Mouse (Mus musculus) heart, postnatal 25 days (tissue): ENCODE measurements around the gene Zcrb1. TPM values are rescaled to one million over a fixed set of nuclear protein-coding genes. Genes with fewer than 3 reads are reported as not detected.
A peak's percentile ranks its signal among the peaks of the same experiment; 100 is the strongest.

ENCODE experiments used
- DNase-seq: peaks from one replicate; pipeline ENCODE4 v3.0.0; 2022; ENCODE audit warnings: low spot score
- intact Hi-C: fragments of 180-260 bp; cut with DNase I; formaldehyde crosslinking; loops from one replicate; pipeline ENCODE4 v1.15.1; 2025
- total RNA-seq, 2 experiments: library from RNA; stranded (reverse); gene quantifications; 2 replicates each; pipeline ENCODE4 v1.2.3; 2021

The Zcrb1 gene
- total RNA-seq: 10 to 100 TPM; 85.7 to 87.2 TPM

DNA sequence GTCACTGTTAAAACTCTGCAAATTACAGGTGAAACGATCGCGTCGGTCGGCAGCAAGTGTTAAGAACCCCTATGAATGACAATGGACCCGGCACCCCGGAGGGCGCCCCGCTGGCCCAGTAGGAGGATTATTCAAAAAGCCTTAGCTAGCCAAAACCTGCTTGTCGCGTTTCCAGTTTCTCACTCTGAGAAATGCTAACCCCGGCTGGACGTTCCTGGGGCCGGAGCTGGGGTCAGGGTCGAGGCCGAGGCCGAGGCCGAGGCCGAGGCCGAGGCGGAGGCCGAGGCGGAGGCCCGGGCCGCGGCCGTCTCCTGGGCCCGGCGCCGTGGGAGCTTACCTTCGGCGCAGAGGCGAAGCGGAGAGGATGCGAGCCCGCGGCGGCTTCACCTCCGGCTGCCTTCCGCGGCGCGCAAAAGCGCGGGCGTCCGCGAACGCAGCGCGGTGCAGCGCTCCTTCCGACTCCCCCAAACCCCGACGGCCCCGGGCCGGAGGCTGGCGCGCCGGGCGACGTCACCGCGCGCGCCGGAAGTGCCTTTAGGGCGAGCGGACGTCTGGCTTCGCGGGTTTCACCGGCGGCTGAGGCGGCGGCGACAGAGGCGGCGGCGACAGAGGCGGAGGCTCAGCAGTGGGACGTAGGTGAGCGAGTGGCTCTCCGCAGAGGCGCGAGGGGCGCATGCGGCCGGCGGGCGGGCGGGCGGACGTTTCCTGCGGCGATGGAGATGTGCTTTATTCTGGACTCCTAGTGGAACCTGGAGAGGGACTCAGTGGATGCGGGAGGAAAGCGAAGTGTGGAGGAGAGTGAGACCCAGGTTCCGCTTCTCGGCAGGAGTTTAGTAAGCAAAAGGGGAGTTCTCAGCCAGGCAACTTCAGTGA is at the start of gene Zcrb1, which contains the start of gene Pphln1:
Gene Zcrb1, minus strand, starts transcription at position 509 of the 873 bp plus-strand sequence.
Gene Pphln1, plus strand, starts transcription at position 525 of the 873 bp plus-strand sequence.
- DNase-seq: peak; percentile 65
- intact Hi-C loops: loop anchor here (2.0 kb wide), 2 partner anchors 61 to 123 kb away; partner anchors contain the start of genes Gxylt1 and Yaf2

DNA sequence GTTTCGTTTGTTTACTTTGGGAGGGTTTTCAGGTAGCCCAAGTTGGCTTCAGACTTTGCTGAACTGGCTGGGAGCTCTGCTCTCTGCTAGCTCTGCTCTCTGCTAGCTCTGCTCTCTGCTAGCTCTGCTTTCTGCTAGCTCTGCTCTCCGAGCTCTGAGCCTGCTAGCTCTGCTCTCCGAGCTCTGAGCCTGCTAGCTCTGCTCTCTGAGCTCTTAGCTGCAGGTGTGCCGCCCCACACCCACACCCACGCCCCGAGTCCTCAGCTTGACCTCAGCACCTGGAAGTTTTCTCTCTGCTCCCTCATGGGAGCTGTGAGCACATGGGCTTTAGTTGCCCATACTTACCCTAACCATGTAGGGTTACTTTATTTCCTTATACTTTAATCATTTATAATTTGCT is 45.5 kb upstream of the Zcrb1 start:
- no peak for DNase-seq
- intact Hi-C loops: loop anchor here (5.0 kb wide), 1 partner anchor 134 kb away; no protein-coding TSS in a partner anchor

DNA sequence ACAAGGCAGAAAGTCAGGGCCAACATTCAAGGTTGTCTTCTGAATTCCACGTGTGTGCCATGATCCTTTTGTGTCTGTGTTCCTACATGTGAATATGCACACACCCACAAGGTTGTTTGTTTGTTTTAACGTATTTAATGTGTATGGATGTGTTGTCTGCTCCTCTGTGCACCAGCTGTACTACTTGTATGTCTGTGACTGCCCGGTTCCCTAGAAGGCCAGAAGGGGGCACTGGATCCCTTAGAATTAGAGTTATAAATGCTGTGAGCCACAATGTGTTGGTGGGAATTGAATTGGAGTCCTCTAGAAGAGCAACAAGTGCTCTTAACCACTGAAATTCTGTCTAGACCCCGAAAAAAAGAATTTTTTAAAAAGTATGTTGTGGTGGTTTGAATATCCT is 44.1 kb upstream of the Zcrb1 start:
- DNase-seq: no peak
- intact Hi-C loops: loop anchor here (5.0 kb wide), 1 partner anchor 135 kb away; no protein-coding TSS in a partner anchor

DNA sequence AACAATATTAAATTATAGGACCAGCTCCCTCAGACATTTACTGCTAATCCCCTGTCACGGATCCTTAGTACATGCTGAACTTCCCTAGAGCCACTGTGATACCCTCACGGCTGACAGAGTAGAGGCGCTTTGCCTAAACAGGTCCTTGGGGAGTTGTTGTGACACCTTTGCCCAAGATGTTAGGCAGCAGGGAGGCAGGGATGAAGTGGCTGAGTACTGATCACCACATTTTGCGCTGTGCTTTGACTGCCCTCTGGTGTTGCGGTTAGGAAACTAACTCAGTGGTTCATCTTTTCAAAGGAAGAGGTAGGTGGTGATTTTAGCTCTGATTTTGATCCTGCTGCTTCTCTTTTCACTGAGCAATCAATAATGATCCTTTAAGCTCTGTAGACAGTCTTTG is 40.5 kb upstream of the Zcrb1 start:
- intact Hi-C loops: loop anchor here (1.0 to 10.0 kb wide), 4 partner anchors 51 to 1174 kb away; no protein-coding TSS in a partner anchor
- no peak for DNase-seq

DNA sequence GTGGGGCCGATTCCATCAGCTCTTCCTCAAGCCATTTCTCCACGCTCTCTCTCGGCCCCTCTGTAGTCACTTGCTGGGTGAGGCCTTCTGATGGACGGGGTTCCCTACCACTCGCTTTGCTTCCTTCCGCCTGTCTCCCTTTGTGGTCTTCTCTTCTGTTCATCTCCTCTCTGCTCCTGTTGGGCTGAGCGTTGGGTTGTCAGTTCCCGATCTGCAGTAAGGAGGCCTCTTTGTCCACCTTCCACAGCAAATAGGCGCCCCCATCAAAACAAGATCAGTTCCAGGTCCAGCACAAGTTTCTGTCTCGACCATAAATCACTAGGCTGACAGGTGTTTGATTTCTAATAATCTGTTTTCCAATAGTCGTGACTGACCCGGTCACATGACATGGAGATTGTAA is 37.9 kb upstream of the Zcrb1 start:
- intact Hi-C loops: loop anchor here (5.0 to 10.0 kb wide), 2 partner anchors 49 to 1171 kb away; no protein-coding TSS in a partner anchor
- DNase-seq: no peak

DNA sequence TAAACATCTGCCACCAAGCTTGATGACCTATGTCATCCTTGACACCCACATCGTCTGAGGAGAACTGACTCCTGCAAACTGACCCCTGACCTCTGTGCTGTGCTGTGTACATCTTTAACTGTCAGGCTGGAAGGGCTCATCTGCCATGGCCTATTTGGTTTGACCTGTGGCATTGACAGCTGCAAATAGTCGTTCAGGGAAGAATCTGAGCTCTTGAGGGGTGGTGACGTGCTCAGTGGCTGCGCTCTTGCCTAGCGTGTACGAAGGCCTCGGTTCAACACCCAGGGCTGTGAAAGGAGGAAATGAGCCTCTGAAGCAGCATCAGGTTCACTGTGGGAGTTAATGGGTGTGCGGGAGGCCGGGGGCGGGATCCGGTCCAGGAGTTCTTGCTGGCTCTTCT is 35.7 kb upstream of the Zcrb1 start:
- intact Hi-C loops: loop anchor here (10.0 kb wide), 1 partner anchor 1169 kb away; no protein-coding TSS in a partner anchor
- DNase-seq: no peak

DNA sequence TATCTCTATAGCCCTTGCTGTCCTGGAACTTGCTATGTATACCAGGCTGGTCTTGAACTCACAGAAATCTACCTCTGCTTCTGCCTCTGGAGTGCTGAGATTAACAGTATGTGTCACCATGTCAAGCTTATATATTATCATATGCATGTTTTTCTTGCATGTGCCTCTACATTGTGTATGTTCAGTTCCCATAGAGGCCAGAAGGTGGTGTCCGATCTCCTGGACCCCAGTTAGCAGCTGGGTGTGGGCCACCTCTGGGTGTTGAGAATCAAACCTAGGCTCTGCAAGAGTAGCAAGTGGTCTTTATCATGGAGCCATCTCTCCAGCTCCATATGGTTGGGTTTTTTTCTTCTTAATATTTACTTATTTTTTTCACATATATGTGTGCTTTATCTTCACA is 24.4 kb upstream of the Zcrb1 start:
- intact Hi-C loops: no loop called here
- DNase-seq: no peak

DNA sequence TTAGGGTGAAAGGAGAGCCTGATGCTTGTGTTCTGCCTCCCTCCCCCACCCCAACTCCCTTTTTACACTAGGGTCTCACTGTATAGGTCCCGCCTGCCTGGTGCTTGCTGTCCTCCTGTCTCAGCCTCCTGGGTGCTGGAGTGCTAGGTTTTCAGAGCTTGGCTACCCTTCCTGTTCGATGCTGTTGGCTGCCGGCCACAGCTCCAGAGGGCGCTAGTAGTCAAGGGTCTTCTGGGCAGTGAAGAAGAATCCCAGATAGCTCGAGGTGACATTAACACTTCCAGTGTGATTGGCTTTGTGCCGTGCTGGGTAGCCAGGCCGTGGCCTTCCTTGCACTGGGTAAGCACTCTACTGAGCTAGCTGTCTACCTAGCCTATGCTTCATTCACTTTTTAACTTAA is 22.5 kb upstream of the Zcrb1 start:
- intact Hi-C loops: no loop called here
- no peak for DNase-seq

DNA sequence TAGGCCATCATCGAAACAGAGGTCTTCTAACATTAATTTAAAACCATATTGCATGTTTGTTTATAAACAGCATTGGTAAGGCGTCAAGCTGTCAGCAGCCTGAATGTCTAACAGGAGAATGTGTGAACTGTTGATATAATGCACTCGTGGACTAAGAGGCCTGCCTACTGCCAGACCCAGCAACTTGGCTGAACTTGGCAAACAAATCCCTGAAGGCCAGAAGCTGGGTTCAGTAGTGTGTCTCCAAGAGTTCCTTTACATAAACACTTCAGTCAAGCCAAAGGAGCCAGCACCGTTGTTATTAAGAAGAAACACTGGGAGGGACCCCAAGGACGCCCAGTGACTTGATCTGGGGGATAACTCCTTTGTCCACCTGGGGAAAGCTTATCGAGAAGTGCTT is 18.2 kb upstream of the Zcrb1 start:
- intact Hi-C loops: no loop called here
- no peak for DNase-seq

DNA sequence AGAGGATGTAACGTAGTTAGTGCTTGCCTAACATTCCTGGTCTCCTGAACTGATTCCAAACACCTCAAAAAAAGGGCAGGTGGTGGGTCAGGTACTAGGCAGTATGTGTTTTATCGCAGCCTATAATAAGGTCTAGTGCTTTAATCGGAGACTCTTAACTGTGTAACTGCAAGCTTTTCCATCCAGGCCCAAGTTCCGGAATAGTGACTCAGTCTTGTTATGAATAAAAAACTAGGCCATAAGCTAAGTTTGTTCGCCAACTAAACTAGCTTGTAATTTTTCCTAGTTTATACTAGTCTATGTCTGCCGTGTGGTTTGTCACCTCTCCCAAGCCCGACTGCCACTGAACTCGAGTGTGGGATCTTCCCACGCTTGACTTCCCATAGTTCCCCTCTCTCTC is 16.3 kb upstream of the Zcrb1 start:
- intact Hi-C loops: no loop called here
- DNase-seq: no peak

DNA sequence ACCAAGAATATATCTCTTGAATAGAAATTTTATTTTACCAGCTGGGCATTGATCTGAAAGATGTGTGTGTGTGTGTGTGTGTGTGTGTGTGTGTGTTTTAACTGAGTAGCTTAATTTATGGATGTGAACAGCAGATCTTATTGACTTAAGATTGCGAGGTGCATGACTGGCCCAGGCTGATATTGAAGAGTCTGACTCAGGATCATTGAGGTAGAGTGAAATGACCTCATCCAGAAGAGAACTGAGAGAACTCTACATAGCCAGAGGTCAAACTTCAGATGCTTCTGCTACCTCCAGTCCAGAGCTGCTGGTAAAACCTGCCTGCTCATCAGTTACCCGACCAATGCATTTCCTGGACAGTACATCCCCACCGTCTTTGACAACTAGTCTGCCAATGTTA is 14.3 kb upstream of the Zcrb1 start:
- DNase-seq: no peak
- intact Hi-C loops: no loop called here

DNA sequence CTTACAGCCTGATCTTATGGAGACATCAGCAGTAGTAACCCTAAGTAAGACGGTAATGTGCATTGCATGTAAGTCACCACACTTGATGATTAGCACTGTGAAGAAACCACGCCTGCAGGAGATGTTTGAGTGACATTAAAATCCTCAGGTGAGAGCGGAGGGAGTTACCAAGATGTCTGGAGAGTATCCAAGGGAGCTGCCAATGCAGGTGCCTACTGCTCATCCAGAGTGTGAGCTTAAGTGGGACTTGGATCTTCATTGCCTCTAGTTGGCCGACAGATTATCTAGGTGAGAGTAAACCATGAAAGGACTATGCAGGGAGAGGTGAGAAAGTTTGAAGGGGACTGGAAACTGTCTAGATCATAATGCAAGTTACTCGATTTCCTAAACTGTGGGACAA is 8.4 kb upstream of the Zcrb1 start:
- no peak for DNase-seq
- intact Hi-C loops: loop anchor here (10.0 kb wide), 1 partner anchor 1188 kb away; no protein-coding TSS in a partner anchor

DNA sequence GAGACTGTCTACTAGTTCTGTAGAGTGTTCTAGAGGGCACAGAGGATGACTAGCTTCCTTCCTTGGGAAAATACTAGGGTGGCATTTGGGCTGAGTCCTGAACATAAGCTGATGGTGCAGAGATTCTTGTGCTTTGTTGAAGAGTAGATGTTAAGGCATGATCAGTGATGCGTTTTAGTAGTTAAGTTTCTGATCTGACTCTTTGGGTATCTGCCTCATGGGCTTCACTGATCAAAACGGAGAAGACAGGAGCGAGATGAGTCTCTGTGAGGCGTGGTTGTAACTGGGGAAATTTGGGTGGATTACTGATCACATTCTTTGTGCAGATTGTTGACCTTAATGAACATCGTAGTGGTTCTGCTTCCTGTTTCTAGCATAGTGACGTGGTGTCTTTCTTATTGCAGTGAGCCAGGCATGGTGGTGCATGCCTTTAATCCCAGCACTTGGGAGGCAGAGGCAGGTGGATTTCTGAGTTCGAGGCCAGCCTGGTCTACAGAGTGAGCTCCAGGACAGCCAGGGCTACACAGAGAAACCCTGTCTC is 7.4 kb upstream of the Zcrb1 start:
- intact Hi-C loops: loop anchor here (10.0 kb wide), 1 partner anchor 1189 kb away; no protein-coding TSS in a partner anchor

DNA sequence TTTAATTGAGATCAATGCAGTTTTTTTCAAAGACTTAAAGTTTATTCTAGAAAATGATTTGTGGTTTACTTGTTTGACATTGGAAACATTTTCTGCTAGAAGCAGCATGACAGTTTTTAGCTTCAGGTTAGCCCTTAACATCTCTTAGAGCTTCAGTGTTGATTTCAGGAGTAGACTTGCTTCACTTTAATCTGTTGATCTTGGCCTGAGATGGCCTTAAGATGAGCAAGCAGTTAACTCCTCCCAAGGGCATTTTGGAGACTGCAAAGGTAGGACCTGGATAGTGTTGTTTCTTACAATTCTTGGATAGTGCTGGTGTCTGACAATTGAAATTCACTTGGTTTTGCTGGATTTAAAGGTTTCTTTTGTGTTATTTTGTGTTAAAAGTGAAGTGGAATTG is 6.7 kb upstream of the Zcrb1 start:
- DNase-seq: no peak
- intact Hi-C loops: loop anchor here (10.0 kb wide), 1 partner anchor 1190 kb away; no protein-coding TSS in a partner anchor

More for the DNA sequence above, 7.4 kb upstream of the Zcrb1 start:
- DNase-seq: no peak

DNA sequence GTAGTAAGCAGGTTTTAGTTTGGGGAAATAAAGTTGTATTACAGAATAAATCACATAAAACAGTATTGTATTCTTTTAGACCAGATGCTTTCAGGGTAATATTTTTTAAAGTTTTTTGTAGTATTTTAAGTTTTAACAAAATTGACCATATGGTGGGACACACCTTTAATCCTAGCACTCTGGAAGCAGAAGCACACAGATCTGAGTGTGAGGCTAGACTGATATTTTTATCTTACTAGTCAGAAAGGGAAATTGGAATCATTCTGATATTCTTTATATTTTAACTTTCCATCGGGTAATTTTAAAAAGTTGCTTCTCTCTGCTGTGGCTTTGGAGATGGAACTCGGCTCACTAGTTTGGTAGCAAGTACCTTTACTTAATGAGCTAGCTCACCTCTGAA is 4.6 kb upstream of the Zcrb1 start:
- DNase-seq: no peak
- intact Hi-C loops: loop anchor here (10.0 kb wide), 1 partner anchor 1192 kb away; no protein-coding TSS in a partner anchor

DNA sequence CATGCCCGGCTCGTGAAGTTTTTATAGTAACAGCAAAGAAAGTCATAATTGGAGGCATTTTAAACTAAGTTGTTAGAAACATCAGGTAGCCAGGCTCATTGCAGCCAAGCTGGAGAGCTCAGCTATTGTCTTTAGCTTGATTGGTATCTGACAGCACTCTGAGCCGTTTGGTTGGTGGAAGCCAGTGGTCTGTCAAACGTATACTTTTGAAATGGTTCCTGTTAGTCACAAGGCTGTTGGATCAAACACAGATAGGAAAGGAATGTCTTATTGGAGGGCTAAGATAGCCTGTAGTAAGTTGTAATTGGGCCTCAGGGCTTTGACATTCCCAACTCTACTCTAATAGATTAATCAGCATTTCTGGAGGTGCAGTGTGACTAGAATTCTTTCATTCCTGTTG is 3.3 kb upstream of the Zcrb1 start:
- intact Hi-C loops: loop anchor here (10.0 kb wide), 1 partner anchor 1193 kb away; no protein-coding TSS in a partner anchor
- DNase-seq: no peak

DNA sequence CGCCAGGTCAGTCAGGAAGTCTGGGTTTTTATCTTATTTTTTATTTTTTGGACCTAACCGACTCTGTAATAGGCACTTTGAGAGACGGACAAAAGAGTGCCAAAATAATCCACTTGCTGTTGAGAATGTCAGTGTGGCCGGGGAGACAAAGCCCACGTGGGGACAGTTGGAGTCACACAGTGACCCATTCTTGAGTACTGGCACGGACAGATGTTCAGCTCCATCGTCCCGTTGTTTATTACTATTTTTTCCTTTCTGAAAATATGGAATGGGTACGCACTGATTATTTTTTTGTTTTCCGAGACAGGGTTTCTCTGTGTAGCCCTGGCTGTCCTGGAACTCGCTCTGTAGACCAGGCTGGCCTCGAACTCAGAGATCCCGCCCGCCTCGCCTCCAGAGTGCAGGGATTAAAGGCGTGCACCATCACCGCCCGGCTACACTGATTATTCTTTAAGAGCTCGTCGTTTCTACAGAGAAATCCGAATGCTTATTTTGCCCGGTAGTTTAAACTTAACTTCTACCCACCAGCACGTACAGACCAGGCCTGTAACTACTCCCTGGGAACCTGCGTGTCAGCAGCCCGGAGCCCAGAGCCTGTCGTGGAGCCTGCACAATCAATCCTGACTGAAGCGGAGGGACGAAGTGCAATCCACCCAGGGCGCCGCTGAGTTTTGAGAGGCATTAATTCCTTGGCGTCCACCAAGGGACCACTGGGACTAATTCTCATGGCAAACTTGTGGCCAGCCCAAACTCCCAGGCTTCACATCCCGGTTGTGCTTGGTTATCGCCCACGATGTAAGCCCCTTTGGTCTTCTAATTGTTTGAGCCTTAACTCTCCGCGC is 786 bp upstream of the Zcrb1 start:
- no peak for DNase-seq
- intact Hi-C loops: loop anchor here (2.0 kb wide), 2 partner anchors 62 to 124 kb away; partner anchors contain the start of genes Gxylt1 and Yaf2

DNA sequence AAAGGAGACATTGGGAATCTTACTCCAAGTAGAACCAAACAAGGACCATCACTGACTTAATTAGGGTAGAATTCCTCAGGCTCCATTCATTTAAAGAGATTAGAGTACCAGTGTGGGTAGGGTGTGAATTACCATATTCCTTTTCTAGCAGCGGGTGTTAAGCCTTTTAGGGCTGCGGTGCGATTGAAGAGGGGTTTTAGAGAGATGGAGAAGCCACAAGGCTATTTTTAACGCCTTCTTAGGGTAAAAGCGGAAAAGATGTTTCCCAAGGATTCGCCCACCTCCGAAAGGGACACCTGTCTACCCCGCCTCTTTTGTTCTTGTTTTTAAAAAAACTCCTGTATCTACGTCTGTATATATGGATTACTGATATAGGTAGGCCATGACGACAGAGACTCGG is 865 bp downstream of the Zcrb1 start:
- no peak for DNase-seq
- intact Hi-C loops: no loop called here

DNA sequence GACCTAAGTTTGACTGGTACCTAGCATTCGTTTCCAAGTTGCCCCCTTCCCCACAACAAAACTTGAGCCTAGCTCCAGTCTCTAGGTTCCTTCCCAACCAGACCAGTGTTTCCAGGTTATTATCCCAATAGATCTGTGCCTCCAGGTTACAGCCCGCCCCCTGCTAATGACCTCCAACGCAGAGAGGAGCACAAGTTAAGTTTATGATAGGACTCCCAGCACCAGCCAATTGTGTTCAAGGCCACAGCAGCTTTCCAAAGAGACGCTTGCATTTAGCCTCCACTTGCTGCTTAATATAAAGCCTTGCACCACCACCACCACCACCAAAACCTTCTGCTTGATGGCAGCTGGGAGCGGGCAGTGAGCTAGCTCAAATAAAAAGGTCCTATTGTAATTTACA is 16.8 kb downstream of the Zcrb1 start:
- DNase-seq: no peak
- intact Hi-C loops: no loop called here

DNA sequence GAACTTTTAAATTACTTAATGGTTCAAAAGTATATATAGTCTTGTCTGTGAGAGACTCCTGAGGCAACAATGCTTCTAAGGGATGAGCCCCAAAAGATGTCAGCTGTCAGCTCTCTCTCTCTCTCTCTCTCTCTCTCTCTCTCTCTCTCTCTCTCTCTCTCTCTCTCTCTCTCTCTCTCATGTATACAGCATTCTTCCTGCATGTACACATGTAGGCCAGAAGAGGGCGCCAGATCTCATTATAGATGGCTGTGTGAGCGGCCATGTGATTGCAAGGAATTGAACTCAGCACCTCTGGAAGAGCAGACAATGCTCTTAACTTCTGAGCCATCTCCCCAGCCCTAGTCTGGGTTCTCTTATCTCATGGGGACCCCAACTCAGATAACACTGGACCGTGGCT is 19.0 kb downstream of the Zcrb1 start:
- intact Hi-C loops: loop anchor here (10.0 kb wide), 1 partner anchor 196 kb away; no protein-coding TSS in a partner anchor
- DNase-seq: no peak
